Mouse (Mus musculus) bone marrow macrophage, adult 2 months (primary cell): Measurements from ENCODE around the gene Dync1h1.

Experiments
- CTCF ChIP-seq: IDR thresholded peaks from 2 replicates; pipeline ENCODE4 v1.5.1; 2012; ENCODE audit warnings: low read depth, mild to moderate bottlenecking, low read length, moderate library complexity
- POLR2A ChIP-seq: IDR thresholded peaks from 2 replicates; pipeline ENCODE4 v1.6.1; 2012; ENCODE audit warnings: mild to moderate bottlenecking, low read depth, low read length, borderline replicate concordance

- TF ChIP-seq CTCF (no peak), POLR2A (no peak)
Observed at GRCm38 (mm10) chr12:110566366-110566765, 34.9 kb upstream of the Dync1h1 start.
